Mouse (Mus musculus) midbrain, embryonic 16.5 days (tissue): ENCODE measurements around the gene Vps37d. TPM values are rescaled to one million over a fixed set of nuclear protein-coding genes. Genes with fewer than 3 reads are reported as not detected.

ENCODE experiments used
- ATAC-seq: fragments of 200-750 bp; cut with Nextera tagmentation; 2 replicates; pipeline ENCODE4 v1.8.0; 2017; ENCODE audit warnings: moderate TSS enrichment
- H3K27ac ChIP-seq: fragments of 300-500 bp; sonication (generic); 2 replicates; pipeline ENCODE4 v1.5.1; 2014; ENCODE audit warnings: mild to moderate bottlenecking, low read length, mixed read lengths
- H3K27me3 ChIP-seq: fragments of 300-500 bp; sonication (generic); 2 replicates; pipeline ENCODE4 v1.6.1; 2014; ENCODE audit warnings: low read depth, low read length, mixed read lengths; ENCODE audit not compliant: control insufficient read depth, insufficient read depth
- H3K36me3 ChIP-seq: fragments of 300-500 bp; sonication (generic); 2 replicates; pipeline ENCODE4 v1.6.1; 2014; ENCODE audit warnings: mild to moderate bottlenecking, low read length, moderate library complexity, mixed read lengths; ENCODE audit not compliant: control insufficient read depth, insufficient read depth
- H3K4me1 ChIP-seq: fragments of 300-500 bp; sonication (generic); 2 replicates; pipeline ENCODE4 v1.6.1; 2014; ENCODE audit warnings: mild to moderate bottlenecking, low read length, mixed read lengths; ENCODE audit not compliant: control insufficient read depth, insufficient read depth
- H3K4me2 ChIP-seq: fragments of 300-500 bp; sonication (generic); 2 replicates; pipeline ENCODE4 v1.6.1; 2014; ENCODE audit warnings: mild to moderate bottlenecking, low read length, mixed read lengths
- H3K4me3 ChIP-seq: fragments of 300-500 bp; sonication (generic); 2 replicates; pipeline ENCODE4 v1.5.1; 2014; ENCODE audit warnings: low read depth, mild to moderate bottlenecking, low read length, moderate library complexity, mixed read lengths
- H3K9ac ChIP-seq: fragments of 300-500 bp; sonication (generic); 2 replicates; pipeline ENCODE4 v1.6.1; 2014; ENCODE audit warnings: low read depth, low read length, mixed read lengths
- H3K9me3 ChIP-seq: fragments of 300-500 bp; sonication (generic); replicated peaks from 2 replicates; pipeline ENCODE4 v1.6.1; 2014; ENCODE audit warnings: mild to moderate bottlenecking, low read length, mixed read lengths; ENCODE audit not compliant: control insufficient read depth, poor library complexity, severe bottlenecking
- WGBS: fragments of 180-500 bp; shearing (Covaris S2); extraction: QIAGEN DNeasy Blood & Tissue Kit; methylation state at CpG from one replicate; pipeline ENCODE4 v1.1.7; 2014; 5-methylcytosine and 5-hydroxymethylcytosine counted together
- polyA plus RNA-seq: library from polyadenylated mRNA; unstranded; fragments of >200 nt; fragmentation: Nextera tagmentation; extraction: Ambion mirVana; gene quantifications from 2 replicates; pipeline ENCODE4 v1.2.1, GENCODE M21; 2015

Gene Vps37d
- polyA plus RNA-seq, 1 experiment from 2014 or later, result 33.6 TPM

- Histone ChIP-seq H3K4me2 (no peak overlapping the region), H3K27me3 (no peaks in the 10 kb centered on the region), H3K9ac (no peak overlapping the region), H3K4me3 (no peak overlapping the region), H3K36me3 (peaks cover 18% of the 10 kb centered on the region), H3K9me3 (no peaks in the 10 kb centered on the region), H3K4me1 (no peaks in the 10 kb centered on the region), H3K27ac (no peak overlapping the region)
- no peak for ATAC-seq
- 76% methylated on average over 11 of the region's 11 CpGs for WGBS
These were observed 37.3 kb downstream of the Vps37d start for GRCm38 (mm10) chr5:135040777-135041176.

- Histone ChIP-seq H3K27me3 (no peaks in the 10 kb centered on the region), H3K36me3 (peaks cover 14% of the 10 kb centered on the region), H3K4me1 (no peaks in the 10 kb centered on the region), H3K4me3 (no peak overlapping the region), H3K27ac (no peak overlapping the region), H3K4me2 (no peak overlapping the region), H3K9me3 (no peaks in the 10 kb centered on the region), H3K9ac (no peak overlapping the region)
- ATAC-seq, result no peak
- WGBS, result 50% methylated on average over 6 of the region's 6 CpGs
These were observed 38.0 kb downstream of the Vps37d start for GRCm38 (mm10) chr5:135040059-135040458.

GRCm38 (mm10) chr5:135039541-135039940, 38.5 kb downstream of the Vps37d start:
- H3K27me3 ChIP-seq, result no peaks in the 10 kb centered on the region
- WGBS, result 87% methylated on average over 9 of the region's 9 CpGs
- H3K9ac ChIP-seq, result no peak overlapping the region
- no peak for ATAC-seq
- H3K4me2 ChIP-seq, result no peak overlapping the region
- H3K9me3 ChIP-seq, result no peaks in the 10 kb centered on the region
- peaks cover 10% of the 10 kb centered on the region for H3K36me3 ChIP-seq
- H3K27ac ChIP-seq, result no peak overlapping the region
- no peak overlapping the region for H3K4me3 ChIP-seq
- no peaks in the 10 kb centered on the region for H3K4me1 ChIP-seq

DNA sequence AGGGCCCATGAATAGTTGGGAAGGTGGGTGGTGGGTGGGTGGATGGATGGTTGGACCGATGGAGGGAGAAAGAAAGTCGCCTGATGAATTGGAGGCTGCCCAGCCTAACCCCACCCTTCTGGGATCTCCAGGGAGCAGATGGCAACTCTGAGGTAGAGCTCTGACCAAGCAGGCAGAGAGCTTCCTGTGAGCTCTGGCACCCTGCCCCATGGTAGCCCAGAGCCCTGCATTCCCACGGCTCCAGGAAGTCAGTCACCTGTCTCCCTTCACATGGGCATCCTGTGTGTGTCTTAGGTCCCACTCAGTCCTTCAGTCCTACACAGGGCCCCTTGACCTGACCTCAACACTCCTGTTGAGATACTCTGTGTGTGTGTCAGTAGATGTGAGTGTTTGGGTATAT, 40.1 kb downstream of the Vps37d start:
- no peaks in the 10 kb centered on the region for H3K4me1 ChIP-seq
- H3K4me3 ChIP-seq, result no peak overlapping the region
- WGBS, result 100% methylated on average over 3 of the region's 3 CpGs
- H3K9ac ChIP-seq, result no peak overlapping the region
- H3K27me3 ChIP-seq, result no peaks in the 10 kb centered on the region
- H3K9me3 ChIP-seq, result no peaks in the 10 kb centered on the region
- no peak for ATAC-seq
- peaks cover 8% of the 10 kb centered on the region; the same call in 1 of the 2 replicates for H3K36me3 ChIP-seq
- H3K4me2 ChIP-seq, result no peak overlapping the region
- H3K27ac ChIP-seq, result no peak overlapping the region

- H3K27ac ChIP-seq, result no peak overlapping the region
- no peak overlapping the region for H3K4me3 ChIP-seq
- no peaks in the 10 kb centered on the region for H3K9me3 ChIP-seq
- H3K4me1 ChIP-seq, result no peaks in the 10 kb centered on the region
- H3K36me3 ChIP-seq, result peaks cover 8% of the 10 kb centered on the region; the same call in 1 of the 2 replicates
- H3K9ac ChIP-seq, result no peak overlapping the region
- WGBS, result 66% methylated on average over 18 of the region's 18 CpGs
- no peaks in the 10 kb centered on the region for H3K27me3 ChIP-seq
- ATAC-seq, result no peak
- no peak overlapping the region for H3K4me2 ChIP-seq
These were observed 42.3 kb downstream of the Vps37d start for GRCm38 (mm10) chr5:135035608-135036359.

DNA sequence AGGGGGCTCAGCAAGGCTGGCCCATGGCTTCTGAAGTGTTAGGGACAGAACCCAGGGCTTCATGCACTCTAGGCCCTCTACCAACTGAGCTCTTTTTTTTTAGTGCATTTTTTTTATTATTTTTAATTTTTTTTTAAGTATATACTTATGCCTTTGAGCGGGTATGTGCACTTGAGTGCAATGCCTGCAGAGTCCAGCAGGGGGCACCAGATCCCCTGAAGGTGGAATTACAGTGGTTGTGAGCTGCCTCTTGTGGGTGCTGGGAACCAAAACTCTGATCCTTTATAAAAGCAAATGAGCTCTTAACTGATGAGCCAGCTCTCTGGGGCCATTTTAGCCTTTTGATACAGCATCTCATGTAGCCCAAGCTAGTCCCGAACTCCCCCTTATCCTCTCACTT, 43.5 kb downstream of the Vps37d start:
- no peak overlapping the region for H3K9ac ChIP-seq

DNA sequence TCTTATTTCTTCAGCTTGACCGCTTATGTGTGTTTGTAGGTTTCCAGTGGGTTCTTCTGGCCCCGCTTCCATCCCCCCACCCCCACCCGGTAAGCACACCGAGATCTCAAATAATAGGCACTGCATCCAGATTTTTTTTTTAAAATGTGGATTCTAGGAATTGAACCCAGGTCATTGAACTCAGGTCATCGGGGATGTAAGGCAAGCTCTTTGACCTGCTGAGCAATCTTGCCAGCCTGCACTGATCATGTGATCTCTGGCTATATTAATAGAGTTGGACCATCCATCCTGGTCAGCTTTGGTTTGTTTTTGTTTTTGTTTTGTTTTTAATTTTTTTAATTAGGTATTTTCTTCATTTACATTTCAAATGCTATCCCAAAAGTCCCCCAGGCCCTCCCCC, 45.5 kb downstream of the Vps37d start:
- H3K27me3 ChIP-seq, result no peaks in the 10 kb centered on the region
- no peak for ATAC-seq
- no peak overlapping the region for H3K4me2 ChIP-seq
- no peaks in the 10 kb centered on the region for H3K36me3 ChIP-seq
- H3K9me3 ChIP-seq, result no peaks in the 10 kb centered on the region
- no peak overlapping the region for H3K9ac ChIP-seq
- H3K4me3 ChIP-seq, result no peak overlapping the region
- peaks cover 3% of the 10 kb centered on the region; the same call in 1 of the 2 replicates for H3K4me1 ChIP-seq
- H3K27ac ChIP-seq, result no peak overlapping the region
- 92% methylated on average over 5 of the region's 5 CpGs for WGBS

More for the DNA sequence above, 43.5 kb downstream of the Vps37d start:
- Histone ChIP-seq H3K27me3 (no peaks in the 10 kb centered on the region), H3K4me1 (no peaks in the 10 kb centered on the region), H3K4me2 (no peak overlapping the region), H3K9me3 (no peaks in the 10 kb centered on the region), H3K4me3 (no peak overlapping the region), H3K36me3 (peaks cover 8% of the 10 kb centered on the region; the same call in 1 of the 2 replicates), H3K27ac (no peak overlapping the region)
- 100% methylated on average over 2 of the region's 2 CpGs for WGBS
- ATAC-seq, result no peak

GRCm38 (mm10) chr5:135029007-135029854, 48.8 kb downstream of the Vps37d start:
- Histone ChIP-seq H3K27me3 (no peaks in the 10 kb centered on the region), H3K4me3 (no peak overlapping the region), H3K27ac (no peak overlapping the region), H3K4me1 (peaks cover 20% of the 10 kb centered on the region), H3K36me3 (no peaks in the 10 kb centered on the region), H3K9ac (0 out of 2 replicates have a peak overlapping the region, but pooled peaks have one; percentile 14), H3K9me3 (no peaks in the 10 kb centered on the region), H3K4me2 (no peak overlapping the region)
- WGBS, result 56% methylated on average over 18 of the region's 18 CpGs
- no peak for ATAC-seq

DNA sequence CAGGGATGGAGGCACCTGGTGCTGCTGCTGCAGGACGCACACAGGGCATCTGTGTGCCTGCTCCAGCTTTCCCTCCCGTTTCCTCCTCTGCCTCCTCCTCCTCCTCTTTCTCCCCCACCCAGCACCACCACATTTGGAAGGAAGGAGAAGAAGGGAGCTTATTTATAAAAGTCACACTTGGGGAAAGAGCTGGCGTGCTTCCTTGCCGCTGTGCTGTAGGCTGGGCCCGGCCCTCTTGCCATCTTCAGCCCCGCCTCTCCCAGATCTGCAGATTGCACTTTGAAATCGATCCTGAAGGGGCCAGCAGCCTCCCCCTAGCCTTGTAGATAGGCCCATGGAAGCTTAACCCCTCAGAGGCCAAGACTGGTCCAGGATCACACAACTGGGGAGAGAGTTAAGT, 52.2 kb downstream of the Vps37d start:
- Histone ChIP-seq H3K9me3 (no peaks in the 10 kb centered on the region), H3K4me2 (peak overlapping the region; percentile 25; the same call in 1 of the 2 replicates), H3K4me3 (no peak overlapping the region), H3K27me3 (no peaks in the 10 kb centered on the region), H3K36me3 (no peaks in the 10 kb centered on the region), H3K4me1 (peaks cover 24% of the 10 kb centered on the region), H3K9ac (peak overlapping the region; percentile 31), H3K27ac (no peak overlapping the region)
- 23% methylated on average over 7 of the region's 7 CpGs for WGBS
- no peak for ATAC-seq
